Mouse (Mus musculus): ENCODE results near the gene Nlrc4.

DNA sequence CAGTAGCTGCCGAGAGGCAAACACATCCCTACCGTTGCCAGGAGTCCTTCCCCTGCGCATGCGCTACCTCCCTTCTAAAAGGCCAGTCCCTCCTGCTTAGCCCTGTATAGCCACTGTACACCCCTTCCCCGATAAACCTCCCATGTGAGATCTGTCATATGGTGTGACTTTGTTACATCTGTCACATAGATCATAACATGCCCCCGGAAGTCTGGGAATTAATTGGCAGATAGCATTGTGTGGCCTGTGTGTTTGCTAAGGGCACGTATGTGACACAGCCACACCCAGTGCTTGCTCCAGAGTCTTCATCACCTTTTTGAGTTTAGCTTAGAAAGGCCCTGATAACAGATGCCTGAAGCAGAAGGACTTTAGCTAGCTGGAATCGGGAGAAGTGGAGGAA, 28.9 kb downstream of the Nlrc4 start:
- TF ChIP-seq CTCF (IDR thresholded peaks at IDR 0.05; ENCODE audit: low read depth) (no peak), EP300 (IDR thresholded peaks at IDR 0.05; ENCODE audit: low read depth) (no peak)

Data from heart, postnatal 0 days (tissue).